Mouse (Mus musculus): ENCODE results near the gene Tfb2m. TPM values are rescaled to one million over a fixed set of nuclear protein-coding genes. Genes with fewer than 3 reads are reported as not detected.

Tfb2m gene
- polyA plus RNA-seq, 1 experiment from 2014 or later: 26.2 TPM

DNA sequence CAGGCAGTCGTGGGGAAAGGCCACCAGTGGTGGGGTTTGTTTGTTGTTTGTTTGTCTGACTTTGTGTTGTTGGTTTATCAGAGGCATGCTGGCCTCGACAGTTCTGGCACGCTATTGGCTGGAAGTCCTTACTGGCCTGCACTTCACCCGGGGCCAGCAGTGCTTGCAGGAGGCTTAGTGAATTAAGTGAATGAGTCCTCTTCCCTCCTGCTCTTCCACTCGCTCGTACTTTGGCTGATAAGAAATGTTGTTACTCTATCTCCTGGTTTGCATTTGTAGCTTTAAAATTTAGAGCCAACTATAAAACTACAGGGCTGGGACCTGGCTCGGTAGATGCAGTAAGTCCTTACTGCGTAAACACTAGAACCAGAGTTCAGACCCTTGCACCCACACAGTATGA, 34.1 kb upstream of the Tfb2m start:
- H3K4me1 ChIP-seq: 0 out of 2 replicates have a peak, but pooled peaks cover 4% of the 10 kb centered on the region
- peaks cover 9% of the 10 kb centered on the region; the same call in 1 of the 2 replicates for H3K36me3 ChIP-seq
- H3K27me3 ChIP-seq: no peaks in the 10 kb centered on the region
- ATAC-seq (ENCODE audit: insufficient number of reproducible peaks, low FRiP score, low TSS enrichment, low read depth): no peak
- no peak overlapping the region for H3K4me2 ChIP-seq (replicated peaks)
- no peak overlapping the region for H3K27ac ChIP-seq (replicated peaks)
- 74% methylated on average over 8 of the region's 8 CpGs for WGBS
- no peak overlapping the region for H3K4me3 ChIP-seq (replicated peaks)
- no peak overlapping the region for H3K9ac ChIP-seq
- H3K9me3 ChIP-seq (replicated peaks): no peaks in the 10 kb centered on the region

DNA sequence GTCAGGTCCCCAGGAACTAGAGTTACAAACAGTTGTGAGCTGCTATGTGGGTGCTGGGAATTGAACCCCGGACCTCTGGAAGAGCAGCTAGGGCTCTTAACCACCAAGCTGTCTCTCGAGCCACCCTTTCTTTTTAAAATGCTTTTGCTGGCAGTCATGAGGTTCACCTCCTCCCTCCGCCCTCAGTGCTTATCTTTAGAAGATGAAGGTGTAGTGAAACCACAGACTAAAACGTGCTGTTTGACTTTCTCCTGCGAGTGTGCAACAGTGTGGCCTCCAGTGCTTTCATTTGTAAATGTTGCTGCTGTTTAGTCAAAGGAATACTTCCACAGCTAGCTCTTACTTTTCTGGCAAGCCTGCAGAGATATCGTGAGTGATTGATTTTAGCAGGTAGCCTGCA, 32.6 kb upstream of the Tfb2m start:
- H3K4me2 ChIP-seq (replicated peaks): no peak overlapping the region
- no peaks in the 10 kb centered on the region for H3K9me3 ChIP-seq (replicated peaks)
- H3K4me1 ChIP-seq: 0 out of 2 replicates have a peak, but pooled peaks cover 4% of the 10 kb centered on the region
- H3K4me3 ChIP-seq (replicated peaks): no peak overlapping the region
- no peaks in the 10 kb centered on the region for H3K27me3 ChIP-seq
- WGBS: 73% methylated on average over 6 of the region's 6 CpGs
- H3K9ac ChIP-seq: no peak overlapping the region
- peaks cover 9% of the 10 kb centered on the region; the same call in 1 of the 2 replicates for H3K36me3 ChIP-seq
- ATAC-seq (ENCODE audit: insufficient number of reproducible peaks, low FRiP score, low TSS enrichment, low read depth): no peak
- no peak overlapping the region for H3K27ac ChIP-seq (replicated peaks)

- peak overlapping the region; percentile 58; the same call in 1 of the 2 replicates for H3K27ac ChIP-seq (replicated peaks)
- WGBS: 52% methylated on average over 6 of the region's 6 CpGs
Measured at GRCm38 (mm10) chr1:179573650-179574206, 27.7 kb upstream of the Tfb2m start.

GRCm38 (mm10) chr1:179571686-179572085, 25.6 kb upstream of the Tfb2m start:
- H3K27ac ChIP-seq (replicated peaks): no peak overlapping the region
- WGBS: 73% methylated on average over 4 of the region's 4 CpGs
- ATAC-seq (ENCODE audit: insufficient number of reproducible peaks, low FRiP score, low TSS enrichment, low read depth): no peak

More at GRCm38 (mm10) chr1:179573650-179574206, 27.7 kb upstream of the Tfb2m start:
- no peak overlapping the region for H3K4me3 ChIP-seq (replicated peaks)
- H3K9ac ChIP-seq: no peak overlapping the region
- no peaks in the 10 kb centered on the region for H3K27me3 ChIP-seq
- no peak for ATAC-seq (ENCODE audit: insufficient number of reproducible peaks, low FRiP score, low TSS enrichment, low read depth)
- no peaks in the 10 kb centered on the region for H3K36me3 ChIP-seq
- H3K9me3 ChIP-seq (replicated peaks): no peaks in the 10 kb centered on the region
- peaks cover 12% of the 10 kb centered on the region; the same call in 1 of the 2 replicates for H3K4me1 ChIP-seq
- H3K4me2 ChIP-seq (replicated peaks): no peak overlapping the region

GRCm38 (mm10) chr1:179570482-179570881, 24.4 kb upstream of the Tfb2m start:
- no peak overlapping the region for H3K27ac ChIP-seq (replicated peaks)
- no peaks in the 10 kb centered on the region for H3K36me3 ChIP-seq
- no peaks in the 10 kb centered on the region for H3K9me3 ChIP-seq (replicated peaks)
- H3K9ac ChIP-seq: no peak overlapping the region
- peaks cover 24% of the 10 kb centered on the region for H3K4me1 ChIP-seq
- H3K4me2 ChIP-seq (replicated peaks): no peak overlapping the region
- H3K27me3 ChIP-seq: no peaks in the 10 kb centered on the region
- H3K4me3 ChIP-seq (replicated peaks): no peak overlapping the region
- ATAC-seq (ENCODE audit: insufficient number of reproducible peaks, low FRiP score, low TSS enrichment, low read depth): no peak
- WGBS: 80% methylated on average over 1 of the region's 1 CpGs

More at GRCm38 (mm10) chr1:179571686-179572085, 25.6 kb upstream of the Tfb2m start:
- Histone ChIP-seq H3K36me3 (no peaks in the 10 kb centered on the region), H3K4me1 (peaks cover 24% of the 10 kb centered on the region), H3K9ac (no peak overlapping the region), H3K9me3 (replicated peaks) (no peaks in the 10 kb centered on the region), H3K4me2 (replicated peaks) (no peak overlapping the region), H3K4me3 (replicated peaks) (no peak overlapping the region), H3K27me3 (no peaks in the 10 kb centered on the region)

GRCm38 (mm10) chr1:179568690-179569398, 22.8 kb upstream of the Tfb2m start:
- H3K4me2 ChIP-seq (replicated peaks): no peak overlapping the region
- no peak for ATAC-seq (ENCODE audit: insufficient number of reproducible peaks, low FRiP score, low TSS enrichment, low read depth)
- H3K9me3 ChIP-seq (replicated peaks): no peaks in the 10 kb centered on the region
- 72% methylated on average over 4 of the region's 4 CpGs for WGBS
- H3K4me3 ChIP-seq (replicated peaks): no peak overlapping the region
- H3K9ac ChIP-seq: no peak overlapping the region
- no peaks in the 10 kb centered on the region for H3K27me3 ChIP-seq
- peaks cover 24% of the 10 kb centered on the region for H3K4me1 ChIP-seq
- H3K27ac ChIP-seq (replicated peaks): no peak overlapping the region
- H3K36me3 ChIP-seq: no peaks in the 10 kb centered on the region

GRCm38 (mm10) chr1:179567558-179567957, 21.5 kb upstream of the Tfb2m start:
- H3K4me2 ChIP-seq (replicated peaks): no peak overlapping the region
- no peak overlapping the region for H3K4me3 ChIP-seq (replicated peaks)
- H3K9me3 ChIP-seq (replicated peaks): no peaks in the 10 kb centered on the region
- H3K9ac ChIP-seq: no peak overlapping the region
- 59% methylated on average over 7 of the region's 7 CpGs for WGBS
- ATAC-seq (ENCODE audit: insufficient number of reproducible peaks, low FRiP score, low TSS enrichment, low read depth): no peak
- peaks cover 25% of the 10 kb centered on the region for H3K4me1 ChIP-seq
- H3K36me3 ChIP-seq: no peaks in the 10 kb centered on the region
- no peak overlapping the region for H3K27ac ChIP-seq (replicated peaks)
- H3K27me3 ChIP-seq: no peaks in the 10 kb centered on the region

GRCm38 (mm10) chr1:179563926-179564325, 17.9 kb upstream of the Tfb2m start:
- Histone ChIP-seq H3K4me1 (peaks cover 23% of the 10 kb centered on the region), H3K9me3 (replicated peaks) (no peaks in the 10 kb centered on the region), H3K4me3 (replicated peaks) (no peak overlapping the region), H3K36me3 (no peaks in the 10 kb centered on the region), H3K27me3 (no peaks in the 10 kb centered on the region), H3K4me2 (replicated peaks) (no peak overlapping the region), H3K27ac (replicated peaks) (no peak overlapping the region), H3K9ac (no peak overlapping the region)
- ATAC-seq (ENCODE audit: insufficient number of reproducible peaks, low FRiP score, low TSS enrichment, low read depth): no peak
- WGBS: 64% methylated on average over 5 of the region's 5 CpGs

- Histone ChIP-seq H3K4me1 (peaks cover 21% of the 10 kb centered on the region), H3K27ac (replicated peaks) (no peak overlapping the region), H3K9me3 (replicated peaks) (no peaks in the 10 kb centered on the region), H3K36me3 (no peaks in the 10 kb centered on the region), H3K4me3 (replicated peaks) (no peak overlapping the region), H3K27me3 (no peaks in the 10 kb centered on the region), H3K9ac (no peak overlapping the region), H3K4me2 (replicated peaks) (no peak overlapping the region)
- WGBS: 78% methylated on average over 4 of the region's 4 CpGs
- no peak for ATAC-seq (ENCODE audit: insufficient number of reproducible peaks, low FRiP score, low TSS enrichment, low read depth)
Measured at GRCm38 (mm10) chr1:179563211-179563610, 17.1 kb upstream of the Tfb2m start.

DNA sequence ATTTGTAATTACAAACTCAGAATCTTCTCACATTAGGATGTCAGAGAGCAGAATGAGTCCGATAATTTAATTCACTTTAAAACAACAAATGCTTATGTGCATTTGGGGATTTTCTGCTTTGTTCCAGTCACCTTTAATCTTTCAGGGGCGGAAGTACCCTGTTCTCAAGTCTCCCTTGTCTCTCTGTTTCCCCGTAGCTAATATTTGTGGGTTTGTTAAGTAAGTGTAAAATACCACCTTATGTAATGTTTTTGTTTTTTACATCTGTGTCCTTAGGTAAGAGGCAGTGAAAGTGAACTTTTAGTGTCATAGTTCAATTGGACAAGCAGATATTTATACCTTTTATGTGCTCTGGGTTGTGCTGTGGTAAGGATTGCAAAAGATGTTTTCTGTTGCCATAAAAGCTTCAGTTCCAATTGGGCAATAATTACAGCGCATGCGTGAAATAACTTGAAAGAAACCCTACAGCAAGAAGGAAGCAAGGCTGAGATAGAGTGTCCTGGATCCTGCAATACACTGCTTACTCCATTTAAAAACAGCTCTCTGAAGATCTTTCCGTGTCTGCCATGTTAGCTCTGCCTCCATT, 14.9 kb upstream of the Tfb2m start:
- ATAC-seq (ENCODE audit: insufficient number of reproducible peaks, low FRiP score, low TSS enrichment, low read depth): no peak
- 69% methylated on average over 6 of the region's 6 CpGs for WGBS

GRCm38 (mm10) chr1:179559446-179560194, 13.6 kb upstream of the Tfb2m start:
- Histone ChIP-seq H3K4me1 (peaks cover 12% of the 10 kb centered on the region; the same call in 1 of the 2 replicates), H3K9me3 (replicated peaks) (no peaks in the 10 kb centered on the region), H3K4me2 (replicated peaks) (no peak overlapping the region), H3K4me3 (replicated peaks) (no peak overlapping the region), H3K27ac (replicated peaks) (peak overlapping the region; percentile 48), H3K36me3 (no peaks in the 10 kb centered on the region), H3K27me3 (no peaks in the 10 kb centered on the region), H3K9ac (no peak overlapping the region)
- 41% methylated on average over 11 of the region's 11 CpGs for WGBS
- no peak for ATAC-seq (ENCODE audit: insufficient number of reproducible peaks, low FRiP score, low TSS enrichment, low read depth)

More for the DNA sequence above, 14.9 kb upstream of the Tfb2m start:
- no peak overlapping the region for H3K9ac ChIP-seq
- no peaks in the 10 kb centered on the region for H3K27me3 ChIP-seq
- no peak overlapping the region for H3K4me3 ChIP-seq (replicated peaks)
- no peaks in the 10 kb centered on the region for H3K9me3 ChIP-seq (replicated peaks)
- no peaks in the 10 kb centered on the region for H3K36me3 ChIP-seq
- no peak overlapping the region for H3K27ac ChIP-seq (replicated peaks)
- H3K4me2 ChIP-seq (replicated peaks): no peak overlapping the region
- H3K4me1 ChIP-seq: peaks cover 12% of the 10 kb centered on the region; the same call in 1 of the 2 replicates
